7 mouse cellular contexts compared by ENCODE assay signal in genomic region chr2:167014702-167015381, GRCm38 (mm10). TPM values are rescaled to one million over a fixed set of nuclear protein-coding genes. Genes with fewer than 3 reads are reported as not detected.
A peak's percentile ranks its signal among the peaks of the same experiment; 100 is the strongest.
DNase-seq lines count a peak whose midpoint lies in the region; ATAC-seq lines count a peak whose summit lies in the region.

TSS of gene Ddx27 (plus strand) at chr2:167015193.

- no peaks in the 10 kb centered on the region for H3K27me3 ChIP-seq in embryonic facial prominence, embryonic 12.5 days
- H3K27me3 ChIP-seq in limb, embryonic 11.5 days (ENCODE audit: control insufficient read depth, insufficient read depth, low read length) = no peaks in the 10 kb centered on the region
- H3K27me3 ChIP-seq in midbrain, embryonic 14.5 days (ENCODE audit: control insufficient read depth, insufficient read depth, low read length) = no peaks in the 10 kb centered on the region

- H3K4me1 ChIP-seq in embryonic facial prominence, embryonic 12.5 days = peaks cover 12% of the 10 kb centered on the region
- peaks cover 11% of the 10 kb centered on the region for H3K4me1 ChIP-seq in limb, embryonic 11.5 days (ENCODE audit: control insufficient read depth, insufficient read depth, low read length)
- peaks cover 11% of the 10 kb centered on the region for H3K4me1 ChIP-seq in midbrain, embryonic 14.5 days (ENCODE audit: control insufficient read depth, insufficient read depth, low read length)

- WGBS in embryonic facial prominence, embryonic 12.5 days = 2% methylated on average over 37 of the region's 37 CpGs
- WGBS in limb, embryonic 11.5 days = 2% methylated on average over 37 of the region's 37 CpGs
- WGBS in midbrain, embryonic 14.5 days = 2% methylated on average over 37 of the region's 37 CpGs

- H3K4me3 ChIP-seq in embryonic facial prominence, embryonic 12.5 days = peak within 1 kb of the TSS; percentile 91
- peak within 1 kb of the TSS; percentile 83 for H3K4me3 ChIP-seq in limb, embryonic 11.5 days (ENCODE audit: low read depth, low read length)
- H3K4me3 ChIP-seq in midbrain, embryonic 14.5 days (replicated peaks; ENCODE audit: low read depth, low read length) = peak within 1 kb of the TSS; percentile 92

- peak within 1 kb of the TSS; percentile 86 for H3K27ac ChIP-seq in embryonic facial prominence, embryonic 12.5 days
- H3K27ac ChIP-seq in limb, embryonic 11.5 days (replicated peaks; ENCODE audit: low read depth, low read length) = 0 out of 2 replicates have a peak within 1 kb of the TSS, but pooled peaks have one; percentile 30
- H3K27ac ChIP-seq in midbrain, embryonic 14.5 days (replicated peaks; ENCODE audit: low read depth, low read length) = peak within 1 kb of the TSS; percentile 77

- H3K9ac ChIP-seq in embryonic facial prominence, embryonic 12.5 days = peak within 1 kb of the TSS; percentile 84
- H3K9ac ChIP-seq in limb, embryonic 11.5 days (ENCODE audit: low read length) = peak within 1 kb of the TSS; percentile 73
- peak within 1 kb of the TSS; percentile 71 for H3K9ac ChIP-seq in midbrain, embryonic 14.5 days (replicated peaks; ENCODE audit: low read length)

- peak; percentile 93 for DNase-seq in adrenal gland, postnatal 25 days
- DNase-seq in heart, adult 11 months = peak; percentile 99
- peak; percentile 93 for DNase-seq in kidney, adult 18-20 months
- peak; percentile 96 for DNase-seq in limb, embryonic 11.5 days (ENCODE audit: low spot score)
- peak; percentile 98 for DNase-seq in midbrain, embryonic 14.5 days
- DNase-seq in spleen, adult 18-20 months = peak; percentile 82 to 92

- peaks cover 23% of the 10 kb centered on the region for H3K36me3 ChIP-seq in embryonic facial prominence, embryonic 12.5 days
- peaks cover 6% of the 10 kb centered on the region; the same call in 1 of the 2 replicates for H3K36me3 ChIP-seq in limb, embryonic 11.5 days (ENCODE audit: control insufficient read depth, insufficient read depth, low read length)
- H3K36me3 ChIP-seq in midbrain, embryonic 14.5 days (ENCODE audit: control insufficient read depth, insufficient read depth, low read length) = peaks cover 21% of the 10 kb centered on the region

- peak; percentile 70 for ATAC-seq in embryonic facial prominence, embryonic 12.5 days (ENCODE audit: insufficient number of reproducible peaks, insufficient read depth, low FRiP score, low TSS enrichment)
- ATAC-seq in limb, embryonic 11.5 days (ENCODE audit: insufficient number of reproducible peaks, low FRiP score, low TSS enrichment, low read depth) = peak; percentile 84
- ATAC-seq in midbrain, embryonic 14.5 days (ENCODE audit: low FRiP score, low TSS enrichment) = peak; percentile 89

- H3K9me3 ChIP-seq in embryonic facial prominence, embryonic 12.5 days = no peaks in the 10 kb centered on the region
- H3K9me3 ChIP-seq in limb, embryonic 11.5 days (ENCODE audit: control insufficient read depth, low read length) = no peaks in the 10 kb centered on the region
- no peaks in the 10 kb centered on the region for H3K9me3 ChIP-seq in midbrain, embryonic 14.5 days (ENCODE audit: control insufficient read depth, low read length)

- peak within 1 kb of the TSS; percentile 93 for H3K4me2 ChIP-seq in embryonic facial prominence, embryonic 12.5 days (replicated peaks)
- H3K4me2 ChIP-seq in limb, embryonic 11.5 days (ENCODE audit: low read depth, severe bottlenecking) = peak within 1 kb of the TSS; percentile 69
- H3K4me2 ChIP-seq in midbrain, embryonic 14.5 days (ENCODE audit: low read length) = peak within 1 kb of the TSS; percentile 76

RNA-seq across cellular contexts. Expression of gene Ddx27, which starts in this region (rescaled TPM):
- 33.6 and 35.8 TPM in 2 replicates for total RNA-seq in adrenal gland, postnatal 25 days (2021)
- 57.4 and 60.2 TPM in 2 replicates for polyA plus RNA-seq in embryonic facial prominence, embryonic 12.5 days (2016; fragmentation: Nextera tagmentation; extraction: Ambion mirVana)
- 49.3 and 54.0 TPM in 2 replicates for polyA plus RNA-seq in limb, embryonic 11.5 days (2014; fragmentation: Nextera tagmentation; extraction: Ambion mirVana)
- polyA plus RNA-seq in midbrain, embryonic 14.5 days (2014; fragmentation: Nextera tagmentation; extraction: Ambion mirVana) = 26.6 and 31.0 TPM in 2 replicates

Comparison
In these comparisons a context has a peak if more than half of its experiments do, and no peak if none do; other contexts are left out.
1. Peak in every context shown above with its lines: DNase-seq, ATAC-seq, H3K4me3 ChIP-seq and H3K27ac ChIP-seq.
2. H3K27ac ChIP-seq: peak in every context shown above with its lines; median percentile 86 in embryonic facial prominence, embryonic 12.5 days; 77 in midbrain, embryonic 14.5 days; 30 in limb, embryonic 11.5 days.